Mouse (Mus musculus) erythroblast, embryonic 14.5 days (primary cell): ENCODE measurements around the gene Scnn1a.

Experiments
- GATA1 ChIP-seq: IDR thresholded peaks from 2 replicates; pipeline ENCODE4 v1.6.1; 2012; ENCODE audit warnings: low read length, inconsistent platforms, mixed read lengths
- TAL1 ChIP-seq: IDR thresholded peaks from 3 replicates; pipeline ENCODE4 v1.6.1; 2012; ENCODE audit warnings: low read length, inconsistent platforms, mixed read lengths

DNA sequence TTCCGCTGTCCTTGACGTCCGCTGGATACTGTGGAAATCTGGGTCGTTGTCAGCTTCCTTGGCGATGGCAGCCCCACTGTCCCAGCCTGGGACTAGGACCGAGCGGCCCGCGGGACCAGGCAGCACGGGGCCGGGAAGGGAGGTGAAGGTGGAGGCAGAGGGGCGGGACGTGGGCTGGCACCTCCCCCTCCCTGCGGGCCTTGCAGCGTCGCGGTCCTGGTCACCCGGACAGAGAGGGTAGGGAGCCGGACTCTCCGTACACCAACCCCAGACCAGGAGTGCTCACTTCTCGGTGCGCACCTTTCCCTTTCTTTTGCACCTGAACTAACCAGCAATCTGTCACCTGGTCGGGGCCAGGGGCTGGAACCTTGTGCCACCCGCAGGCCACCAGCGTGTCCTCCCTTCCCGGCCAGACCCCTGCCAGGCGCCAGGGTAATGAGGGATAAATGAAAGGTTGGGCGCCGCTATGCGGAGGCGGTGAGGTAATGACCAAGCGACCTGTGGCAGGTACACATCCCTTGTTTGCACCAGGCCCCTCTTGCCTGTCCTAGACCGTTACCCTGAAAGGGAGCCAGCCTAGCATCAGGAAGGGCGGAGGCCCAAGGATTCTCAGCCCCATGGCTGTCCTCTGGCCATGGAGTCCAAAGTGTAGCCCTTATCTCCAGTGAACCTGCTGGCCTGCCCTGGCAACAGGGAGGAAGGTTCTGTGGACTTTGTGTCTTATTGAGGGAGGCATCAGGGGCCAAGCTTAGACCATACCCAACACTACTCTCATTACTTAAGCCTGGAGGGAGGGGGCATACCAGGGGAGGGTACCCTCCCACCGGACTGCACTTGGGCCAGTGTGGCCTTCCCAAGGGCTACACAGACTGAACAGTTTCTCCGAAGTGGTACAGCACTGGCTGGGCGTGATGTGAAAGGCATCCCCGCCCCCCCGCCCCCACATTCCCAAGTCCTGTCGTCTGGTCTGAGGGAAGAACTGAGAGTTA is 60.2 kb downstream of the Scnn1a start, which contains the start of gene Plekhg6:
- TF ChIP-seq GATA1 (no peak), TAL1 (no peak)
